Mouse (Mus musculus) olfactory bulb, adult 2 months (tissue): ENCODE results near the gene Adk.

Source experiments
- CTCF ChIP-seq: fragments of 200-500 bp; IDR thresholded peaks from 2 replicates; pipeline ENCODE4 v1.5.1; 2012; ENCODE audit warnings: low read depth, mild to moderate bottlenecking, low read length, moderate library complexity; ENCODE audit not compliant: insufficient read depth
- POLR2A ChIP-seq: fragments of 200-500 bp; IDR thresholded peaks from 2 replicates; pipeline ENCODE4 v1.6.1; 2012; ENCODE audit warnings: mild to moderate bottlenecking, low read depth, low read length, moderate library complexity; ENCODE audit not compliant: insufficient read depth

- no peak for TF ChIP-seq POLR2A
- TF ChIP-seq CTCF, result no peak
Measured at GRCm38 (mm10) chr14:21018977-21019376, 33.4 kb upstream of the Adk start.
